15 mouse cellular contexts compared by ENCODE assay signal in genomic region chr2:101242983-101243382, GRCm38 (mm10).
"Had no signal": no experiment of that assay in that cellular context is flagged by ENCODE, and none has a peak within 500 bp of the region (broad histone marks: within the 10 kb centered on the region; RNA-seq: fewer than 3 reads in every experiment).

No protein-coding gene starts in this region.

- DNase-seq: retina, postnatal 1 day; right cerebral cortex, adult 18-20 months; right cerebral cortex, postnatal 14 days; right cerebral cortex, postnatal 25 days; right cerebral cortex, postnatal 4 days; spleen, adult 18-20 months; thymus, adult 18-20 months; thymus, adult 2 months; thymus, postnatal 14 days; thymus, postnatal 36 days; thymus, postnatal 4 days had no signal

- H3K36me3 ChIP-seq: neural tube, embryonic 13.5 days; neural tube, embryonic 15.5 days; stomach, embryonic 15.5 days had no signal

- H3K4me2 ChIP-seq: neural tube, embryonic 13.5 days; neural tube, embryonic 15.5 days; stomach, embryonic 15.5 days had no signal

- H3K4me1 ChIP-seq: neural tube, embryonic 13.5 days; stomach, embryonic 15.5 days had no signal

- H3K9me3 ChIP-seq: neural tube, embryonic 13.5 days; neural tube, embryonic 15.5 days; stomach, embryonic 15.5 days had no signal

- H3K27ac ChIP-seq: neural tube, embryonic 13.5 days; neural tube, embryonic 15.5 days; stomach, embryonic 15.5 days; stomach, postnatal 0 days had no signal

- H3K4me3 ChIP-seq: neural tube, embryonic 13.5 days; neural tube, embryonic 15.5 days; stomach, embryonic 15.5 days had no signal

- H3K9ac ChIP-seq: neural tube, embryonic 13.5 days; neural tube, embryonic 15.5 days; stomach, embryonic 15.5 days had no signal

- H3K27me3 ChIP-seq: neural tube, embryonic 13.5 days; neural tube, embryonic 15.5 days; stomach, embryonic 15.5 days had no signal
